Mouse (Mus musculus): ENCODE measurements around the gene Zdhhc13.

Gene Zdhhc13

DNA sequence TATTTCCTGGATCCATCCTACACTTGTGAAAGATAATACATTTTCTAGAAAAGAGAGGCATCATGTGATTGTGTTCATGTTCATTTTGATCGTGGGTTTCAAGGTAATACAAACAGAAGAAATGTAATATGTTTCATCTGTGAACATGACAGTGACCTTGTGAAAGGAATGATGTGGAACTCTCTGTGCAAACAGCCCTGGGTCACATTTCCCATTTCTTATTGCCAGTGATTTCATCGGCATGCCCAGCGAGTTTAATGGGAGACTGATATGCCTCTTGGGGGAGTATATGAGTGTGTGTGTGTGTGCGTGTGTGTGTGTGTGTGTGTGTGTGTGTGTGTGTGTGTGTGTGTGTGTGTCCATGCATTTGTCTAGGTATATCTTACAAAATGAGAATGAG lies 52.7 kb downstream of the Zdhhc13 start:
- in situ Hi-C loops (cut with MboI, MseI), result no loop called here

DNA sequence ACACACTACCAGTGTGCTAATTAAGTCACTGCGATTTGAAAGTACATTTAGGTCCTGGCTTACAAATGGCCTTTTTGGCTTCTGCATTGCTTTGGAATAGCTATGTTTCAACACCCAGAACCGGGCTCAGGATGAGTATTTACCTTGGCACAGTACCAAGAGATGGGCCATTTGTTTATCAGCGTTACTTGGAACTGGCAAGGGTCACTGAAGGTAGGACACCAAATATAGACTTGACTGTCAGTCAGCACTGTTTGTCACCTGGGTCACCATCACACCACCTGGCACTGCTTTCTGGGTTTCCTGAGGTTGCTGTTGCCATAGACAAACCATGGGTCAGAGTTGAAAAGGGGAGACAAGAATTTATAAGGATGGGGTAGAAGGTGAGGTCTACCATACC lies 53.5 kb downstream of the Zdhhc13 start:
- in situ Hi-C loops (cut with MboI, MseI), result no loop called here

DNA sequence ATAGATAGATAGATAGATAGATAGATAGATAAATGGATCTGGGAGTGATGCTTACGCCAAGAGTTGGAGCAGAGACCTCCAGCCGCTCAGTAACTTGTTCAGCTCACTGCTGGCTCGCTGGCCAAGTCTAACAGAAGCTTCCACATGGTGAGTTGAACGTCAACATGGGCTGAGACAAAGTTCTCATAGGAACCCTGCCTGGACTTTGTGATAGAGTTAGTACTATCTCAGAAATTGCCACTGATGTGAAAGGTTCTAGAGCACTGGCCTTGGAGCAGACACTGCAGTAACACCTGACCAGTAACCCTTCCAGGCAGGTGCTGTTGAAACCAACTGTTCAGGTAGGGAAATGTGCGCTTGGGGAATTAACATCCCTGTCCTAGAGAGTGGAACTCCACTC lies 54.7 kb downstream of the Zdhhc13 start:
- in situ Hi-C loops (cut with MboI, MseI), result no loop called here

DNA sequence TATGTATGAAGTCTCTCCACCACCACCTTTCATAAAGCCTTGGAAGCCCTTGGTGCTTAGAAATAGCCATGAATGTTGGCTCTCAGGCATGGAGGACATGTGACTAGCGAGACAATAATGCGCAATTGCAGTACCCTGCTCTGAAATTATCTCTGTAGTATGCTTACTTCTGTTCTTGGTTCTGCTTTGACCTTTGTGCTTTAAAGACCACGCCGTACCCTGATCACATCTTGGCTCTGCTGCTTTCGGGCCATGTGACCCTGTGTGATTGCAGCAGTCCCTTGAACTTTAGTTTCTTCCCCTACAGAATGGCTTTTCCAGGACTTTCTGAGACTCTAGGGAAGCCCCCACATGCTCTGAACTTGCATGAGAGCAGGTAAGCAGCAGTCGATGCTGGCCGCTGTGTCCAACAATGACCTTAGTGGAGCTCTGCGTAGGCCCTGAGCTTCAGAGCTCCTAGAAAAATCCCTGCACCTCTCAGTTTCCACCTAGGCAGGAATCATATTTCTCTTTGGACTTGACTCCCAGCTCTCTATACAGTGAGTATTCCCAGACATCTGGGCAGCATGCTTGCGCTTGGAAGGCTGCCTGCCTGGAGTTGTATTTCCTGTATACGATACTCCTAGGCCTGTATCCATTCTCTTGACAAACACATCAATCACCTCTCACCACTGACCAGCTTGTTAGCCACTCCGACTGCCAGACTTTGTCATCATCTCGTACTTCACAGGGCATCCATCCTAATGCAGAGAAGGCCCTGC lies 56.6 kb downstream of the Zdhhc13 start:
- in situ Hi-C loops (cut with MboI, MseI), result no loop called here

DNA sequence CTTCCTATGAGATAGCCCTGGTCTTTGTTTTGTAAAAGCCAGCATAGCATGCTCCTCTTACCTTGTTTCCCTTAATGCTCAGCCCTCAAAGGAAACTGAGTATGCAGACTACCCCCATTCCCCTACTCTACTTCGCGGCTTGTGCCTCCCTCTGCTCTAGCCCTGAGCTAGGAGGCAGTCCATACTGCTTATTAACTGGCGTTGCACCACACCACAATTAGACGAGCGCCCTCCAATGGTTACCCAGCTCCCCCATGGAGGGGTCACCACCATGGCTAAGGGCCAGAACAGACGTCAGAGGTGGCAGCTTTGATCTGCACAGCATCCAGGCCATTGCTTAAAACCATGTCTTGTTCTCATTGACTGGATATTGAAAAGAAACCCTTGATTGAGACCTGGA lies 58.0 kb downstream of the Zdhhc13 start:
- in situ Hi-C loops (cut with MboI, MseI), result no loop called here

DNA sequence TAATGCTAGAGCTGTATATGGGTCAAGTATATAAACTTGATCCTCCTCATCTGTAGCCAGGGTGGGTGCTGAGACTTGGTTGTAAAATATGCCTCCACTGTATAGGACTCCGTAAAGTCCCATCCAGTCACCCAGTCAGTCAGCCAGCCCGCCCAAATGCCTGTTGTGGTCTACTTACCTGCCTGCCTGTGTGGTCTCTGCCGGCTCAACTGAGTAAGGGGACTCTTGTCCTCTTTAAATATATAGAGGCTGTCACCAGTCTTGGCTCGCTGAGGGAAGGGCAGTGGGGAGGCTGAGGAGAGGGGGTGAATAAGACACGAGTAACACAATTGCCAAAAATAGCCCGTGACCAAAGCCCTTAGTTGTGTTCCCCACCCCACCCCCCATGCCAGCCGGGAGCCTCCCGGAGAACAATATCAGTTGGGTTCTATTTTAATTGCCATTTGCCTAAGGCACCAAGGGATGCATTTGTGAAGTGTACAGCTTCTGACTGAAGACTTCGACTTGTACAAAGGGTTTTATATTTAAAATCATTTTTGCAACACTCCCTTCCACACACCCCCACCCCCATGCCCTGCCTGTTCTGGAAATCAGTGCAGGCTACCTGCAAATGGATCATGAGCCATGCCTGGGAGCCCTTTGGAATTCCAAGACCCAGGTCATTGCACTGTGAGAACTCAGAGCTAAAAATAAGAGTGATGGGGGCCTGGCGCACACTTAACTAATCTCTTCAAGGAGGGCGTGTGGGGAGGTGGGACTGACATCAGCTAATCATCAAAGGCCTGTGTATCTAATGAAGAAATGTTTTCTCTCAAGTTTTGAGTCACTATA lies 59.2 kb downstream of the Zdhhc13 start, which contains the start of gene Csrp3:
Gene Csrp3, minus strand, starts transcription at position 214 of the 831 bp plus-strand sequence.
- in situ Hi-C loops (cut with MboI, MseI), result no loop called here

DNA sequence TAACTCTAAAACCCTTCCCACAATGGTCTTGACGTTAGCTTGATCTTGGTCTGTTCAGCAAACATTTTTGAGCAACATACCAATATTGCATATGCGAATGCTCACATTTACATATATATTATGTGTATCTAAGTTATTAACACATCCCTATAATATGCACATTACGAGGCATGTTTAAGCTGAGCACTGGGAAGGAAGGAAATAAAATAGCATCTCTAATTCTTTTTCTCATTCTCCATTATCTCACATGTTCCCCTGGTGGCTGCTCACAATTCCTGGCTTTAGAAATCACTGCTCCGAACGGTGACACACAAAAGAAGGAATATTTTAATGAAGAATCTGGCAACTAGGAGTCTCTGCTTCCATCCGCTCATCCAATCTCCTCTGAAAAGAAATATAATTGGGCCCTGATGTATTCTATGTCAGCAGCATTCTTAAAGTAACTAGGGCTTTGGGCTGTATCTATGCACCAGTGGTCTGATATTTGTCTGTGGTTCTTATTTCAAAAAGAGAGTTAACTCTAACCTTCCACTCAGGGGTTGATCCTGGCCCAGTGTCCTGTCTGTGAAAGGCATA lies 62.8 kb downstream of the Zdhhc13 start:
- in situ Hi-C loops (cut with MboI, MseI), result no loop called here

DNA sequence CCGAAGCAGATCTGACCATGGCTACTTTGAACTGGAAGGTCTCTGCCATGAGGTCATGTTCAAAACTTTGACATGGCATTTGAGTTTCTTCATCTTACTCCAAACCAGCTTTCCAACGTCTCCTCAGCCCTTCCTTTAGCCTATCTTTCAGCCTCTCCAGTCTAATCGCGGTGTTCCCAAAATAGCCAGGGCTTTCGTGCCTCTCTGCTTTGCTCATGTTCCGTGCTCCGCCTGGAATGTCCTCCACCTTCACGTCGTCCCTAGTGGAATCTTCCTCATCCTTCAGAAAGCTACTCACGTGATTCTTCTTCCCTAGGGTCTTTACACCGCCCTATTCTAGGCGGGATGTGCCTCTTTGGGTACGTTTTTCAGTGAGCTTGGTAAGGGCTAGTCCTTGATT lies 64.7 kb downstream of the Zdhhc13 start:
- in situ Hi-C loops (cut with MboI, MseI), result no loop called here

DNA sequence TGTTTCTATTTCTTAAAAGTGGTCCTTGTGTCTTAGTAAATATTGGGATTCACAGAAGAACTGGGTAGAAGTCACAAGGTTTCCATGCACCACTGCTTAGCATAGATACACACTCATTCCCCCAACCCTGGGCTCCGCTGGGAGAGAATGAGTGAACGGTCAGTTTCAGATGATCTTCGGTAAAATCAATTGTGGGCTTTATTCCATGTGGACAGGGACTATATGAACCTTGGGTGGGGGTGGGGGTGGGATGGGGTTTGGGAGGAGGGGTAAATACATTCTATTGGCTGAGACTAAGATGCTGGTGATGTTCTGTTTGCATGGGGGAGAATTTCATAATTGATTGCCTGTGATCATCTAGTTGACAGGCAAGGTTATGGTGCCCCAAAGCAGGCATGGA lies 66.7 kb downstream of the Zdhhc13 start:
- in situ Hi-C loops (cut with MboI, MseI), result no loop called here

DNA sequence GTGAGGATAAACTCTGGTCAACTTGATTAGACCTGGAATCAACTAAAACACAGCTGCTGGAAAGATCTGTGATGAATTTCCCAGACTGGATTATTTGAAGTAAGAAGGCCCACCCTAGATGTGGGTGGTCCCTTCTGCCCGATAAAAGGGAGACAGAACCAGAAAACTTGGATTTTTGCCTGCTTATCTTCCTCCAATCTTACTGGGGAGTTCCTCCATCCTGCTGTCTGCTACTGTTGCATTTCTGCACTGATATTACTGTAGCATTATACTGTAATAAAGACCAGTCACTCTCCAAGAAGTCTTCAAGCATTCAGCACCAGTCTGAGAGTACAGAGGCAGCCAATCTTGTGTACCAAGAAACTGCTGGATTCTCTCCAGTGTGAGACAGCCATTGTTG lies 69.5 kb downstream of the Zdhhc13 start:
- in situ Hi-C loops (cut with MboI, MseI), result no loop called here

DNA sequence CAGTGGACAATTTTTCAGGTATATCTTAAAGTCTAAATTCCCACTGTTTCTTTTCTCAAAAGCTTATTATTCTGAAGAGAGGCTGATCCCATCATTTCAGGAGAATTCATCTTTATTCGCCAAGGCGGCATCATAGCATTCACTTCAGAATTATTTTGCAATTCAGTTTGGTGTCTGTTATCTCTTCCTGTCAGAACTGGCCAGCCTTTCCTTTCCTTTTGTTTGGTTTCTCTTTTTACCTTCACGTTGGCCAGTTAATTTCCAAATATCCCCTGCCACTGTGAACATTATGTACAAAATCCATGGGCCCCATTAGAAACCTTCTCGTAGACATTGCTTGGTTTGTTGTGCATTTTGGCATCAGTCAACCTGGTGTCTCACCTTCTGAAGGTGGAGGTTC lies 70.6 kb downstream of the Zdhhc13 start:
- in situ Hi-C loops (cut with MboI, MseI), result no loop called here

DNA sequence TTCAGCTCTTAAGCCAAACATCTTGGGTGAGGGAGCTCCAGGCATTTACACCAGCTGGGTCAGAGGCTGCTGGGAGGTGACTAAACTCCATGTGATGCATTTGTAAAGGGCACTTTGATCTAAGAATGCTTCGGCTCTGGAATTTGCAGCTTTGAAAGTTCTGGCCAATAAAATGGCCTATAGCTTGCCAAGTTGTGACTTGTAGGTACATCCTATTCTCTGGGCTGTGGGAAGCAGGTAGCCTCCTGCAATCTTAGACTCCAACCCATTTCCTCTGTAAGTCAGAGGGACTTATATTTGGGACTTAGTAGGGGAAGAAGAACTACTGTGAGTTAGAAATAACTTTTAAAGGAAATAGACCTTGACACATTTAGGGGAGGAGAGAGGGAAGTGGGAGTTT lies 72.1 kb downstream of the Zdhhc13 start:
- in situ Hi-C loops (cut with MboI, MseI), result no loop called here

DNA sequence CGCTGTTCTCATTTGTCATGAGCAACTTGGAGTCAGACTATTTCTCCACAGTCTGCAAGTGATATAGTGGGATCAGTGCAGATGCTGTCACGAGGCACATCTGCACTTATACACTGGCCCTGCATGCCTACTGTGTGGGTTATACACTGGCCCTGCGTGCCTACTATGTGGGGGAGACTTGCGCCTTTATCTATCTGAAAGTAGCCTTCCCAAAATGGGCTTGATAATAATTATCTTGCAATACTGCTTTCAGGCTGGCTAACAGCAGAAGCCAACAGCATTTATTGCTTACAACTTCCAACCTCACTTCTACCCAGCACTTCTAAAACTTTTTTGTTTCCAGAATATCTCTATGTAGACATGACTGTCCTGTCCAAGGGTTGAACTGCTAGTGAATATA lies 73.0 kb downstream of the Zdhhc13 start:
- in situ Hi-C loops (cut with MboI, MseI), result no loop called here

DNA sequence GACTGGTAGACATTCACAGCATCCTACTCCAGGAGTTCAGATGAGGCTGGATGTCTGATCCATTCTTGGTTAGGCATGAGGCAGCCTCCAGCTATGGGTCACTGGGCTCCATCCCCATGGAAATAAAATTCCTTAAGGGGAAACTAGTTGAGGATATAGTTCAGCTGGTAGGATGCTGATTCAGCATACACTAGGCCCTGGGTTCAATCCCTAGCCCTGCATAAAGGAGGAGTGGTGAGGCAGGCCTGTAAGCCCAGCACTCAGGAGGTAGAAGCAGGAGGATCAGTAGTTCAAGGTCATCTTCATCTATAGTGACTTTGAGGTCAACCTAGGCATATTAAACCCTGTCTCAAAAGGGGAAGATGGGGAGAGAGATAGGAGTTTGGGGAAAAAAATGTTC lies 75.4 kb downstream of the Zdhhc13 start:
- in situ Hi-C loops (cut with MboI, MseI), result no loop called here

DNA sequence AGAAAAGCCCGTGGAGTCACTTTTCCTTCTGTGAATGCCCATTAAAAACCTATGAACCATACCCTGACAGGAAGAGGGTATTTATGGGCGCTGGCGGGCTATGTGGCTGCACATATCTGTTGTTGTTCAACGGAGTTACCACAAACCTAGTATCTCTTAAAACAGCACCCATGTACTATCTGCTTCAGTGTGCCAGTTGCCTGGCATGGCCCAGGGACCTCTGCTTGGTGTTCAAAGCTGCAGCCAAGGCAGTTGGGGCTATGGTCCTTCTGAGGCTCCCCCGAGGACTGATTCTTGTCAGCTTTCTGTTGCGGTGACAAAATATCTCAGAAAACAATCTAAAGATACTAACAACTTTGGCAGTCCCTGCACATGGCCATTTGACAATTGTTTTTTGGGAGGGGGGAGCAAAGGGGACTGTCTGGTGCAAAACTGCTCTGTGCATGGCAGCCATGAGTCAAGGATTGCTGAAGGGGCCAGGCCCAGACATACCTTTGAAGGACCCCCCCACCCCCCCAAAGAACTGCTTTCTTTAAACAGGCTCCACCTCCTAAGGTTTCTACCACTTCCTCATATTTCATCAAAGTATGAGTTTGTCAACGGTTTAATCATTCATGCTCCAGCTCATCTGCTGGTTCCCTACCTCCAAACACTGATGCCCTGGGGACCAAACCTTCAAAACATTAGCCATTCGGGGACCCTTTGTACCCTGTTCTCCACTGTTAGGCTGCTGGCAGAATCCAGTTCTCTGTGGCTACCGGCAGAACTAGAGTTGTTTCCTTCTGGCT lies 76.1 kb downstream of the Zdhhc13 start:
- in situ Hi-C loops (cut with MboI, MseI), result no loop called here

DNA sequence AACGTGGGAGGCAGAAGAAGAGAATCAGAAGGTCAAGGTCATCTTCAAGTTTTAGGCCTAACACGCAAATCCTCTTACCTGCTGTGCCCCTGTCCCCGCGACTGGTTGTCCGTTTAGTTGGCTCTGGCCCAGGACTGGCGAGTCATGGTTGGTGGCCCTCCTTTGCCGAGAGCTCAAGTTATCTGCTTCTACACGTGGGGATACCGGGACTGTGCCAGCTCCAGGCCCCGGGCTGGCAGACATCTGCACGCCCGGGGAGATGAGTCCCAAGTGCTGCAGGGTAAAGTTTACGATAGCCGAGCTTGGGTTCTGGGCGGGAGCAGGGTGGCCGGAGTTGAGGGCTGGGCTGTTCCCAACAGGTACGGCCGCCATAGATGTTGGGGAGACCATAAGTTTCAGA lies 78.8 kb downstream of the Zdhhc13 start:
- in situ Hi-C loops (cut with MboI, MseI), result no loop called here

DNA sequence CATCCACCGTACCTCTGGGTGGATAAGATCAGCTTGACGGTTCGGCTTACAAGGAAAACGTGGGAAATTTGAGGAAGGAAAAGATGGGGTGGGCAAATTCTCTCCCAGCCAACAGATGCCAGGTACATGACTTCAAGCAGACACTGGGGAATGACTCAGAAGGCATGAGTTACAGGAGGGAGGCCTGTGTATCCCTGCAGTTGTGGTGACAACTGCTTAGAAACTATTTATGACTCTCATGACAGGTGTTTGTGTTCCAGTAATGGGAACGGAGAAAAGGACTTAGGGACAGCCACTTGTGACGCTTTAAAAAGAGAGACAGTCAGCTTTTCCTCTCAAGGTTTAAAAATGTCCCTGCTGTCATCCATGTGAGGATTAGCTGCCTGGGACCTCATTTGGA lies 81.3 kb downstream of the Zdhhc13 start:
- in situ Hi-C loops (cut with MboI, MseI), result loop anchor here (5.0 to 10.0 kb wide), 2 partner anchors 118 to 905 kb away; partner anchors contain the start of gene Prmt3

DNA sequence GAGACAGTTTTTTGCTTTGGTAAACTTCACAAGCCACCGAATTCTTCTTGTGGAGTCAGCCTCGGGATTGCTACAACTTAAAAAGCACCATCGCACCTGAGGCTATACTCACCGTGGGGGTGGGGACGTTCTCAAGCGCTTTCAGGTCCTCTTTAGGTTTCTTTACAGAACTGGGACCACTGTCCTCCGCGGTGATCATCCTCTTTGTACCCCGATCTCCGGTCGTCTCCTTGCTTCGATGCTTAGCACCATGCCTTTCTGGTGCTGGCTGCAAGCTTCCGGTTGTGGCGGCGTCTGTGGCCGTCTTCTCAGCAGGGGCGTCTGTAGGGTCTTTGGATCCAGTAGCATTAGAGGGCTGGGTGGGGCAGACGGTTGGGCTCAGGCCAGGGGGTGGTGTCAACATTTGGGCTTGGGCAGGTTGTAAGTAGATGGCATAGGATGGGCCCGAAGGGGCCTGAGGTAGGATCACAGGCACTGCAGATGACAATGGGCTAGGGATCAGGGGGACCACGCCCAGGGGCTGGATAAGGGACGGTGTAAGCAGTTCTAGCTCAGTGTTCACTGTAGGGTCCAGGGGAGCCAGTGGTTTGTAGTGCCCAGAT lies 81.9 kb downstream of the Zdhhc13 start:
- in situ Hi-C loops (cut with MboI, MseI), result loop anchor here (5.0 to 10.0 kb wide), 2 partner anchors 118 to 904 kb away; partner anchors contain the start of gene Prmt3

DNA sequence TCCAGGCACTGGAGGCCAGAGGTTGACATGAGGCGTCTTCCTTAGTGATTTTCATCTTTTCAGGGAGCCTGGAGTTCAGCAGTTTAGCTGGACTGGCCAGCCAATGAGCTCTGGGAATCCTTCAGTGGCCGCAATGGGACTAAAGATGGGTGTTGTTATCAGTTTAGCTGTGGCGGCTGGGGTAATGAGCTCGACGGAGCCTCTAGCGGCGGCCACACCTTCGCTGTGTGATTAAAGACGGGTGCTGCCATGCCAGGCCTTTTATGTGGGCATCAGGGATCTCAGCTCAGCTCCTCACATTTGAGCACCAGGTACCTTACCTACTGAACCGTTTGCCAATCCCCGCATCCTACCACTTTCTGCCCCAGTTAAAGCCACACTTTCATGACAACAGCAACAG lies 82.5 kb downstream of the Zdhhc13 start:
- in situ Hi-C loops (cut with MboI, MseI), result loop anchor here (5.0 to 10.0 kb wide), 2 partner anchors 119 to 904 kb away; partner anchors contain the start of gene Prmt3

DNA sequence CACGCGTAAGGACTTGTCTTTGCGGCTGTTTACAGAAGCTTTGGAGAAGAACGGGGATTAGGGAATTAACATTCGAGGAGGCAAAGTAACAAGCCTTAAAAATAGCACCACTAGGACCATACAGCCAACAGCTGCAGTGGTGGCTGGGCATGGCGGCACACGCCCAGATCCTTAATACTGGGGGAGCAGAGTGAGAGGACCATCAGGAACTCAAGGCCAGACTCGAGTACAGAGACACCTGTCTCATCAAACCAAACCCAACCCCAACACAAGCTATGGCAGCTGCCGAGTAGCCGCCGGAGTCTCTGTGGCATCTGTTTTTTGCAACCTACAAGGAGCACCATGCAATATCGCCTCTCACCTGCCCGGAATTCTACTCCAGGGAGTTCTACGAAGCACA lies 86.3 kb downstream of the Zdhhc13 start:
- in situ Hi-C loops (cut with MboI, MseI), result loop anchor here (10.0 kb wide), 1 partner anchor 900 kb away; the partner anchor contains the start of gene Prmt3

DNA sequence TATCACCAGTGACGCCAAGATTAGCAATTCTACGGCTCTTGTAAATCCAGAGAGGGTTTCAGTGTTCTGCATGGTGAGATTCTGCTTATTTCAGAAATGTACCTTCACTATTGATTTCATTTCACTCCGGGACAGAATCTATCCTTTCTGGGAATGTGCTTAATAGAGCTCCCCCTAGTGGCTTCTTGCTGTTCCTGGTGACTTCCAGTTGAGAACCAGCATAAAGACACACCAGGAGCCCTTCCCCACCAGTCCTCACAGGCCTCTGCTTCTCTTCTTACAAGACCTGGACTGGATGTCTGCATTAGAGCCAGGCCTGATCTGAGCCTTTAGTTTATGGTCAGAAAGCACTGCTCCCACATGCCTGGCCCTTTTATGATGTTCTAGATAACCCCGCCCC lies 87.7 kb downstream of the Zdhhc13 start:
- in situ Hi-C loops (cut with MboI, MseI), result loop anchor here (10.0 kb wide), 1 partner anchor 898 kb away; the partner anchor contains the start of gene Prmt3

Data from regulatory T cell (primary cell).